Mouse (Mus musculus) intestine, embryonic 15.5 days (tissue): ENCODE data around the gene Zfhx3. TPM values are rescaled to one million over a fixed set of nuclear protein-coding genes. Genes with fewer than 3 reads are reported as not detected.

Experiments used
- ATAC-seq: fragments of 200-750 bp; cut with Nextera tagmentation; 2 replicates; pipeline ENCODE4 v1.8.0; 2017; ENCODE audit warnings: moderate TSS enrichment, moderate library complexity
- H3K27ac ChIP-seq: fragments of 300-500 bp; sonication (generic); 2 replicates; pipeline ENCODE4 v1.5.1; 2015; ENCODE audit warnings: mild to moderate bottlenecking, inconsistent platforms
- H3K27me3 ChIP-seq: fragments of 300-500 bp; sonication (generic); replicated peaks from 2 replicates; pipeline ENCODE4 v1.6.1; 2015; ENCODE audit warnings: inconsistent platforms
- H3K36me3 ChIP-seq: fragments of 300-500 bp; sonication (generic); 2 replicates; pipeline ENCODE4 v1.6.1; 2015; ENCODE audit warnings: inconsistent platforms
- H3K4me1 ChIP-seq: fragments of 300-500 bp; sonication (generic); replicated peaks from 2 replicates; pipeline ENCODE4 v1.6.1; 2015; ENCODE audit warnings: inconsistent platforms
- H3K4me2 ChIP-seq: fragments of 300-500 bp; sonication (generic); replicated peaks from 2 replicates; pipeline ENCODE4 v1.6.1; 2015; ENCODE audit warnings: mild to moderate bottlenecking, inconsistent platforms
- H3K4me3 ChIP-seq: fragments of 300-500 bp; sonication (generic); replicated peaks from 2 replicates; pipeline ENCODE4 v1.5.1; 2015; ENCODE audit warnings: inconsistent platforms
- H3K9ac ChIP-seq: fragments of 300-500 bp; sonication (generic); 2 replicates; pipeline ENCODE4 v1.6.1; 2015; ENCODE audit warnings: inconsistent platforms
- H3K9me3 ChIP-seq: fragments of 300-500 bp; sonication (generic); 2 replicates; pipeline ENCODE4 v1.6.1; 2016; ENCODE audit warnings: inconsistent platforms
- WGBS: fragments of 180-500 bp; shearing (Covaris S2); methylation state at CpG from one replicate; pipeline ENCODE4 v1.1.7; 2015; 5-methylcytosine and 5-hydroxymethylcytosine counted together
- polyA plus RNA-seq: library from polyadenylated mRNA; unstranded; fragments of >200 nt; fragmentation: Nextera tagmentation; extraction: Ambion mirVana; gene quantifications from 2 replicates; pipeline ENCODE4 v1.2.1, GENCODE M21; 2015

Gene Zfhx3
- polyA plus RNA-seq, 1 experiment from 2014 or later: 11.5 TPM

DNA sequence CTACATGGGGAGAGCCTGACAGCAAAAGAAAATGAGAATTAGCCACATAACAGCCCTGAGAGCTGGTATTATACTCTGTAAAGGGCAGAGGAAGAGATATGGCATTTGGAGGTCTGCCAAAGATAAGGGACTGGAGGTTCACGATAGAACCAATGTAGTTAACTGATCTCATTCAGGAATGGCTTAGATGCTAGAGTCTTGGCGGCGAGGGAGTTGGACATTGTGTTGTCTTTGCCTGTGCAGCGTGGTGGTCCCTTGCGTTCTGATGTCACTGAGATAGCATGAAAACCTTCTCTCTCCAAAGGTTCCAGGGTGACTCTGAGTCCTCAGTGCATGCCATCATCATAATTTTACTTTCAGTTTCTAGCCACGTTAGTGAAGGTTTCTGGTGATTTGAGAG, 657.1 kb downstream of the Zfhx3 start:
- H3K9ac ChIP-seq: no peak overlapping the region
- H3K27me3 ChIP-seq: no peaks in the 10 kb centered on the region
- H3K9me3 ChIP-seq: no peaks in the 10 kb centered on the region
- no peak overlapping the region for H3K4me3 ChIP-seq
- no peaks in the 10 kb centered on the region for H3K36me3 ChIP-seq
- no peak for ATAC-seq
- H3K27ac ChIP-seq: no peak overlapping the region
- H3K4me1 ChIP-seq: peaks cover 9% of the 10 kb centered on the region
- H3K4me2 ChIP-seq: no peak overlapping the region
- 67% methylated on average over 6 of the region's 6 CpGs for WGBS

DNA sequence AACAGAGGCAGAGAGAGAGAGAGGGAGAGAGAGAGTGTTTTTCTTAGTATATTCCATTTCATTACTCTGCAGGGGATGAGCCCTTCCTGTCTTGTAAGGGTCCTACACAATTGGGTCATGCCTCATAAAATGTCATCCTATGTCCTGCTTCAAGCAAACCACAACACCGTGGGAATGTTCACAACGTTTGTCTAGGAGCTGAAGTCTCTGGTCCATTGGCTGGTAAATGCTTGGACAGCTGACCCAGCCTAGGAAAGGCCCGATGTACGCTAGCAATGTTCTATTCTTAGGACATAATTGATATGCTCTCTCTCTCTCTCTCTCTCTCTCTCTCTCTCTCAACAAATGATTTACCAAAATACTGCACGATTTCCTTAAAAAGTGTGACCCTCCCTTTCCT, 666.2 kb downstream of the Zfhx3 start:
- ATAC-seq: no peak
- Histone ChIP-seq H3K4me1 (no peaks in the 10 kb centered on the region), H3K27me3 (no peaks in the 10 kb centered on the region), H3K36me3 (no peaks in the 10 kb centered on the region), H3K27ac (no peak overlapping the region), H3K4me3 (no peak overlapping the region), H3K4me2 (no peak overlapping the region), H3K9ac (no peak overlapping the region), H3K9me3 (no peaks in the 10 kb centered on the region)
- 51% methylated on average over 5 of the region's 5 CpGs for WGBS

DNA sequence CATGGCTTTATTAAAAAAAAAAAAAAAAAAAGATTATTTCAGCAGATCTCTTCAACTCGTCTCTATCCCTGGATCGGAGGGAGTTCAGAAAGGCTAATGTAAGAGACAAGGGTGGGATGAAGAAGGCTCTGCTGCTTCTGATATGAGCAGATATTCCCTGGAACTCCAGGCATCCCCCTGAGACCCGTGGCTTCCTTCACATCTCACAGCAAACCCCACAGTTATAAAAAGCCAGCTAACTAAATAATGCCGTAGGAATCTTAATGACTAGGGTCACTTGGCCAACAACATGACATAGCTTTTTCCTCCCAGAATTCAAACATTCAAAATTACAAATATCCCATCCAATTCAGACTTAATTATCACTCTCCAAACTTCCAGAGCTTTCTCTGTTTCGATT, 666.7 kb downstream of the Zfhx3 start:
- Histone ChIP-seq H3K27me3 (no peaks in the 10 kb centered on the region), H3K4me3 (no peak overlapping the region), H3K9me3 (no peaks in the 10 kb centered on the region), H3K9ac (no peak overlapping the region), H3K27ac (no peak overlapping the region), H3K4me1 (no peaks in the 10 kb centered on the region), H3K36me3 (no peaks in the 10 kb centered on the region), H3K4me2 (no peak overlapping the region)
- no peak for ATAC-seq
- 59% methylated on average over 5 of the region's 5 CpGs for WGBS

DNA sequence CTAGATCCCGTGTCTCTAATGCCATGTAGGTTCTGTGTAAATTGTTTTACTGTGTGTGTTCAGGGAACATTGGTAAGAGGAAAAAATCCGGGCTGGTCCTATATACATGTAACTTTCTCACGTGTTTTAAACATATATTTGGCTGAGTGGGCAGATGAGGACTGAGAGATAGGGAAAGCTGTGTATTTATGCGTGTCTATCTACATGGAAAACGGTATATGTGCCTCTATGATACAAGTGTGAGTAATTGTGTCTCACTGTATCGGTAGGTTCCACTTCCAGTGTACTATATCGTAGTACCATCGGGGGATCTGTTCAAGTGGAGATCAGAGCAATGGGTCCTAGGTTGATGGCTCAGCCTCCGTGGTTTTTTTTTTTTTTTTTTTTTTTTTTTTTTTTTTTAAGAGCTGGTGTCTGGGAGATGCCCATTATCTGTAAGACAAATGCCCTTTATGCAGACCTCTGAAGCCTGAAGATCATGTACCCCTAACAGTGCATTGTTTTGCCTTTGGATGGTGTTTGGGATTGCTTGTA, 668.8 kb downstream of the Zfhx3 start:
- WGBS: 89% methylated on average over 9 of the region's 9 CpGs
- H3K27me3 ChIP-seq: no peaks in the 10 kb centered on the region
- no peaks in the 10 kb centered on the region for H3K36me3 ChIP-seq
- H3K4me2 ChIP-seq: no peak overlapping the region
- no peak overlapping the region for H3K9ac ChIP-seq
- H3K4me1 ChIP-seq: no peaks in the 10 kb centered on the region
- no peak overlapping the region for H3K4me3 ChIP-seq
- no peak for ATAC-seq
- H3K27ac ChIP-seq: no peak overlapping the region
- no peaks in the 10 kb centered on the region for H3K9me3 ChIP-seq

DNA sequence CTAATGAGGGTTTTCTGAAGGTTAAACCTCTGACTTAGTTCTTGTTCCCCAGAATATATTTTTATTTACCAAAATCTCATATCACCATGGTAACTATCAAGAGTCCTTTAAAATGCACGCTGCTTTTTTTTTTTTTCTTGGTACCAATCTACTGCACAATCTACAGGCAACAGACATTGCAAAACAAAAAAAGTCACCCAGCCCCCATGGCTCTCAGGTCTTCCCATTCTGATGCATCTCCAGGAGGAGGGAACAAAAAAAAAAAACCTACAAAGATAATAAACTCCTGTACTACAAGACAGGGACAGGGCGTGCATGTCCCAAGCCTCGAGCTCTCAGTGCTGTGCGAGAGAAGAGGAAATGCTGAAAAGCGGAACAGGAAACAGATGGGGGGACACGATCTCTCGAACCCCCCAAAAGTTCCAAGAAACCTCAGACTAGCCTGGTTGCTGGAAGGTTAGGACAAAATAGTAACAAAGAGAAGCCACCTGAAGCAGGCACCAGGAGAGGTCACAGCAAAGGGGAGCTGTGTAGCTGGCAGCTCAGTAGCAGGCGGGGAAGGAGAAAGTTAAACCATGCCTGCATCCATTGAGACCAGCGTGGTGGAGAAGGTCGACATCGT, 669.5 kb downstream of the Zfhx3 start:
- no peak overlapping the region for H3K9ac ChIP-seq
- H3K9me3 ChIP-seq: no peaks in the 10 kb centered on the region
- no peak overlapping the region for H3K4me2 ChIP-seq
- H3K4me1 ChIP-seq: no peaks in the 10 kb centered on the region
- WGBS: 68% methylated on average over 11 of the region's 11 CpGs
- H3K4me3 ChIP-seq: no peak overlapping the region
- no peak for ATAC-seq
- H3K27me3 ChIP-seq: no peaks in the 10 kb centered on the region
- no peak overlapping the region for H3K27ac ChIP-seq
- no peaks in the 10 kb centered on the region for H3K36me3 ChIP-seq

DNA sequence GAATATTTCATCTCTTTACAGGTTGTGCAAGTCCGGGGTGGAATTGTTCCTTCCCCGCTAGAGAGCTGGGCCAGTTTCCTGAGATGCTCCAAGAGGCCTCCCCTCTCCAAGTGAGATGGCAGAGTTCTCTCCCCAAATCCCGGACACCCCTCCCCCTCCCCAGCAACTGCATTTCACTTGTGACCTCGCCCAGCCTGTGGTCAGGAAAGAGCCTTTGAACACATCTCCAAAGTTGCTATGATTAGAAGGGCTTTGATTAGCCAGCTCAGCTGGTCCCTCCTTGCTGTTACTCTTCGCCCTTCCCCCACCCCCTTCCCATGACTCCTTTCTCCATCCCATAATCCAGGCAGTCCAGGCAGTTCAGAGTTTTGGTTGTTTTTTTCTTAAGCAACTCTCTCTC, 670.4 kb downstream of the Zfhx3 start:
- H3K9me3 ChIP-seq: no peaks in the 10 kb centered on the region
- ATAC-seq: no peak
- no peak overlapping the region for H3K9ac ChIP-seq
- H3K4me2 ChIP-seq: no peak overlapping the region
- no peaks in the 10 kb centered on the region for H3K4me1 ChIP-seq
- H3K4me3 ChIP-seq: no peak overlapping the region
- 42% methylated on average over 5 of the region's 5 CpGs for WGBS
- no peaks in the 10 kb centered on the region for H3K27me3 ChIP-seq
- no peak overlapping the region for H3K27ac ChIP-seq
- H3K36me3 ChIP-seq: no peaks in the 10 kb centered on the region

- no peak overlapping the region for H3K4me3 ChIP-seq
- H3K27me3 ChIP-seq: no peaks in the 10 kb centered on the region
- H3K36me3 ChIP-seq: no peaks in the 10 kb centered on the region
- no peak overlapping the region for H3K4me2 ChIP-seq
- H3K9ac ChIP-seq: no peak overlapping the region
- H3K4me1 ChIP-seq: no peaks in the 10 kb centered on the region
- ATAC-seq: no peak
- WGBS: 65% methylated on average over 2 of the region's 2 CpGs
- H3K9me3 ChIP-seq: no peaks in the 10 kb centered on the region
- H3K27ac ChIP-seq: no peak overlapping the region
These were observed 670.8 kb downstream of the Zfhx3 start for GRCm38 (mm10) chr8:108613280-108613679.

- H3K4me1 ChIP-seq: no peaks in the 10 kb centered on the region
- no peak overlapping the region for H3K4me3 ChIP-seq
- 47% methylated on average over 7 of the region's 7 CpGs for WGBS
- no peak overlapping the region for H3K9ac ChIP-seq
- H3K27me3 ChIP-seq: no peaks in the 10 kb centered on the region
- no peaks in the 10 kb centered on the region for H3K9me3 ChIP-seq
- H3K27ac ChIP-seq: no peak overlapping the region
- H3K36me3 ChIP-seq: no peaks in the 10 kb centered on the region
- H3K4me2 ChIP-seq: no peak overlapping the region
- no peak for ATAC-seq
These were observed 678.9 kb downstream of the Zfhx3 start for GRCm38 (mm10) chr8:108621296-108621695.

DNA sequence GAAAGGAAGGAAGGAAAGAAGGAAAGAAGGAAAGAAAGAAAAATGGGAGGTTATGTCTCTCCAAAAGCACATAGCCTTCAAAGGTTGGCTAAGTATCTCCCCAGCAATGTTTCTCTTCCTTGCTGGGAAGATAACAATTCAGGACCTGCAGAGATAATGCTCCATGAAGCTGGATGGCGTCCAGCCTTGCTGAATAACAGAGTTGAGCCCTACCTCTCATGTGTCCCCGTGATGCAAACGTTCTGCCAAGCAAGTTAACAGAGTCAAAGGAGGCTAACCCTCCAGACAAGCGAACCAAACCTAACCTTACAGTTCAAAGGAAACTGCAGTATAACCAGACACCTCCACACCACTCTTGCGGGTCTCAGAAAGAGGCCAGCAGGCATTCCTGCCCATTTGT, 681.2 kb downstream of the Zfhx3 start:
- Histone ChIP-seq H3K27me3 (no peaks in the 10 kb centered on the region), H3K4me1 (no peaks in the 10 kb centered on the region), H3K36me3 (no peaks in the 10 kb centered on the region), H3K4me3 (no peak overlapping the region), H3K27ac (no peak overlapping the region), H3K4me2 (no peak overlapping the region), H3K9ac (no peak overlapping the region), H3K9me3 (no peaks in the 10 kb centered on the region)
- no peak for ATAC-seq
- WGBS: 52% methylated on average over 5 of the region's 5 CpGs

GRCm38 (mm10) chr8:108625571-108626120, 683.2 kb downstream of the Zfhx3 start:
- H3K27me3 ChIP-seq: no peaks in the 10 kb centered on the region
- H3K4me1 ChIP-seq: no peaks in the 10 kb centered on the region
- H3K9ac ChIP-seq: no peak overlapping the region
- ATAC-seq: no peak
- no peak overlapping the region for H3K4me3 ChIP-seq
- H3K36me3 ChIP-seq: no peaks in the 10 kb centered on the region
- no peaks in the 10 kb centered on the region for H3K9me3 ChIP-seq
- no peak overlapping the region for H3K27ac ChIP-seq
- no peak overlapping the region for H3K4me2 ChIP-seq
- 76% methylated on average over 9 of the region's 9 CpGs for WGBS

- Histone ChIP-seq H3K9me3 (no peaks in the 10 kb centered on the region), H3K4me2 (no peak overlapping the region), H3K36me3 (no peaks in the 10 kb centered on the region), H3K27me3 (no peaks in the 10 kb centered on the region), H3K4me1 (no peaks in the 10 kb centered on the region), H3K4me3 (no peak overlapping the region), H3K27ac (no peak overlapping the region), H3K9ac (no peak overlapping the region)
- 92% methylated on average over 1 of the region's 1 CpGs for WGBS
- ATAC-seq: no peak
These were observed 688.6 kb downstream of the Zfhx3 start for GRCm38 (mm10) chr8:108631069-108631468.

- H3K36me3 ChIP-seq: no peaks in the 10 kb centered on the region
- H3K4me3 ChIP-seq: no peak overlapping the region
- H3K4me2 ChIP-seq: no peak overlapping the region
- no peaks in the 10 kb centered on the region for H3K27me3 ChIP-seq
- no peaks in the 10 kb centered on the region for H3K9me3 ChIP-seq
- no peak overlapping the region for H3K9ac ChIP-seq
- no peak for ATAC-seq
- H3K4me1 ChIP-seq: no peaks in the 10 kb centered on the region
- no peak overlapping the region for H3K27ac ChIP-seq
- 63% methylated on average over 3 of the region's 3 CpGs for WGBS
These were observed 691.8 kb downstream of the Zfhx3 start for GRCm38 (mm10) chr8:108634282-108634681.

- no peaks in the 10 kb centered on the region for H3K9me3 ChIP-seq
- no peaks in the 10 kb centered on the region for H3K27me3 ChIP-seq
- WGBS: 94% methylated on average over 2 of the region's 2 CpGs
- no peak overlapping the region for H3K4me3 ChIP-seq
- no peak overlapping the region for H3K4me2 ChIP-seq
- H3K4me1 ChIP-seq: no peaks in the 10 kb centered on the region
- no peaks in the 10 kb centered on the region for H3K36me3 ChIP-seq
- H3K9ac ChIP-seq: no peak overlapping the region
- ATAC-seq: no peak
- H3K27ac ChIP-seq: no peak overlapping the region
These were observed 695.4 kb downstream of the Zfhx3 start for GRCm38 (mm10) chr8:108637887-108638286.
